Mouse (Mus musculus) frontal cortex, postnatal 10 days (tissue): ENCODE data around the gene Crip2.

Experiments used
- DNase-seq, 2 experiments: peaks; one replicate each; pipeline ENCODE4 v3.0.0; 2022; ENCODE audit warnings: low spot score in 2 of 2, mixed read lengths in 1 of 2

Gene Crip2

GRCm38 (mm10) chr12:113139908-113140615 lies at the start of gene Crip2:
TSS of gene Crip2 (plus strand) at chr12:113140236.
- DNase-seq = peak; percentile 90 to 95

GRCm38 (mm10) chr12:113097040-113097439 lies 43.0 kb upstream of the Crip2 start:
- no peak for DNase-seq

- DNase-seq = peak in 1 of 2 experiments; percentile 48
Measured at GRCm38 (mm10) chr12:113097749-113098281, 42.2 kb upstream of the Crip2 start, which contains the start of gene Mta1. TSS of gene Mta1 (plus strand) at chr12:113098278.

GRCm38 (mm10) chr12:113098530-113099151 lies 41.4 kb upstream of the Crip2 start:
- DNase-seq = peak in 1 of 2 experiments; percentile 41

GRCm38 (mm10) chr12:113099470-113100237 lies 40.4 kb upstream of the Crip2 start:
- no peak for DNase-seq

GRCm38 (mm10) chr12:113100448-113101076 lies 39.5 kb upstream of the Crip2 start:
- DNase-seq = no peak

- DNase-seq = no peak
Measured at GRCm38 (mm10) chr12:113101251-113101960, 38.6 kb upstream of the Crip2 start.

GRCm38 (mm10) chr12:113102461-113102860 lies 37.6 kb upstream of the Crip2 start:
- peak in 1 of 2 experiments; percentile 48 for DNase-seq

- DNase-seq = no peak
Measured at GRCm38 (mm10) chr12:113103846-113104451, 36.1 kb upstream of the Crip2 start.

- no peak for DNase-seq
Measured at GRCm38 (mm10) chr12:113106386-113106785, 33.6 kb upstream of the Crip2 start.

- no peak for DNase-seq
Measured at GRCm38 (mm10) chr12:113107431-113108124, 32.5 kb upstream of the Crip2 start.

- DNase-seq = no peak
Measured at GRCm38 (mm10) chr12:113108528-113109283, 31.3 kb upstream of the Crip2 start.

GRCm38 (mm10) chr12:113109801-113110200 lies 30.2 kb upstream of the Crip2 start:
- no peak for DNase-seq

GRCm38 (mm10) chr12:113114141-113114540 lies 25.9 kb upstream of the Crip2 start:
- DNase-seq = no peak

GRCm38 (mm10) chr12:113114856-113115538 lies 25.0 kb upstream of the Crip2 start:
- no peak for DNase-seq

- peak in 1 of 2 experiments; percentile 78 for DNase-seq
Measured at GRCm38 (mm10) chr12:113119516-113120410, 20.3 kb upstream of the Crip2 start.

- DNase-seq = no peak
Measured at GRCm38 (mm10) chr12:113124726-113125125, 15.3 kb upstream of the Crip2 start.

GRCm38 (mm10) chr12:113130732-113131131 lies 9.3 kb upstream of the Crip2 start:
- no peak for DNase-seq
